Mouse (Mus musculus) fat pad, adult 2 months (tissue): ENCODE results near the gene Aff3.

ENCODE experiments used
- DNase-seq: peaks from one replicate; pipeline ENCODE4 v3.0.0-alpha.2; 2011; ENCODE audit warnings: low read depth, low spot score; ENCODE audit errors: extremely low read depth

Gene Aff3

GRCm38 (mm10) chr1:38291915-38292314, 372.8 kb downstream of the Aff3 start:
- peak; percentile 50 for DNase-seq

GRCm38 (mm10) chr1:38291497-38291896, 373.3 kb downstream of the Aff3 start:
- no peak for DNase-seq

DNA sequence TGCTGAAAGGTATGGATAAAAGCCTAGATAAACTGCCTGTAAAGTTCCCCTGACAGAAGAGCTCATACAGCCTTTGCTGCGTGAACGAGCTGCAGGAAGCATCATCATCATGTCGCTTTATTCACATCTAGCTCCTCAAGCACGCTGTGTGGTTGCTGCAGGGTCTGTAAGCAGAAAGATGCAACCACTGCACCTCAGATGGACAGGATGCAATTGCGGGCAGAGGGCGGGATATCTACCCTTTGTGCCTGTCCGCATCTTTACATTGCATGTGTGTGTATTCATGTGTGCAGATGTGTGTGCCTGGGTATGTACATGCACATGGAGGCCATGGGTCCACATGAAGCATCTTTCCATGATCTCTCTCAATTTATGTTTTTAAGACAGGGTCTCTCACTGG, 373.9 kb downstream of the Aff3 start:
- DNase-seq: no peak

DNA sequence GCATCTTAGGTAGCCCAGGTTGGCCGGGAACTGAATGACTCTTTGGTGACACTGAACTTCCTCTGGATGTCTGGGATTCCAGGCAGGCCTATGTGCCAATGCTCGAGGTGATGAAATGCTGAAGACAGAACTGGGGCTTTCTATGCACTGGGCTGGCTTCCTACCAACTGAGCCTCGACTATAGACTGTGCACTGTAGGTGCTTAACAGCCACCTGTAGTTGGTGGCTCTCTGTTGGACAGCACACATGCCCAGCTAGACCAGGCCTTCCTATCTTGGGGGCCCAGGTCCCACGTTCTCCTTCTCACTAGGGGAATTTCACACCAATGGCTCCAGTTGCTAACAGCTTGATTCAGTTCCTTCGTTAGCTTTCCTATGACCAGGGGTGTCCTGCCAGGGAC, 374.9 kb downstream of the Aff3 start:
- DNase-seq: no peak

GRCm38 (mm10) chr1:38288716-38289115, 376.0 kb downstream of the Aff3 start:
- no peak for DNase-seq

GRCm38 (mm10) chr1:38286551-38286950, 378.2 kb downstream of the Aff3 start:
- DNase-seq: no peak

- no peak for DNase-seq
Observed at GRCm38 (mm10) chr1:38280549-38280948, 384.2 kb downstream of the Aff3 start.

DNA sequence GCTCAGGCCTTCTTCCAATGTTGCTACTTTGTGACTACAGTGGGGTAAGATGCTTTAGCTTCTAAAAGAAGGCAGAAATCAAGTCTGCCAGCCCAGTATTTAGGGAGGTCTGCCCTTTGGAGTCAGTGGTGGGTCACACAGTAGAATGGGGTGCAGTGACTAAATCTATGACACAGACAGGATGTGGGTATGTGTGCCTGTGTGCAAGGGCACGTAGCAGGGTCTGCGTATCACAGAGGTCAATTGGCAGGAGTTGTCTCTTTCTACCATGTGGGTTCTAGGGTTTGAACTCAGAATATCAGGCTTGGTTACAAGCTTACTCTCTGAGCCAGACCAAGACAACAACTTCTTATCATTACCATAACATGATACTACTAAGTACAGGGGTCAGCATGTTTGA, 393.4 kb downstream of the Aff3 start:
- DNase-seq: no peak

GRCm38 (mm10) chr1:38268246-38269042, 396.3 kb downstream of the Aff3 start:
- DNase-seq: no peak

- no peak for DNase-seq
Observed at GRCm38 (mm10) chr1:38263251-38263650, 401.5 kb downstream of the Aff3 start.

DNA sequence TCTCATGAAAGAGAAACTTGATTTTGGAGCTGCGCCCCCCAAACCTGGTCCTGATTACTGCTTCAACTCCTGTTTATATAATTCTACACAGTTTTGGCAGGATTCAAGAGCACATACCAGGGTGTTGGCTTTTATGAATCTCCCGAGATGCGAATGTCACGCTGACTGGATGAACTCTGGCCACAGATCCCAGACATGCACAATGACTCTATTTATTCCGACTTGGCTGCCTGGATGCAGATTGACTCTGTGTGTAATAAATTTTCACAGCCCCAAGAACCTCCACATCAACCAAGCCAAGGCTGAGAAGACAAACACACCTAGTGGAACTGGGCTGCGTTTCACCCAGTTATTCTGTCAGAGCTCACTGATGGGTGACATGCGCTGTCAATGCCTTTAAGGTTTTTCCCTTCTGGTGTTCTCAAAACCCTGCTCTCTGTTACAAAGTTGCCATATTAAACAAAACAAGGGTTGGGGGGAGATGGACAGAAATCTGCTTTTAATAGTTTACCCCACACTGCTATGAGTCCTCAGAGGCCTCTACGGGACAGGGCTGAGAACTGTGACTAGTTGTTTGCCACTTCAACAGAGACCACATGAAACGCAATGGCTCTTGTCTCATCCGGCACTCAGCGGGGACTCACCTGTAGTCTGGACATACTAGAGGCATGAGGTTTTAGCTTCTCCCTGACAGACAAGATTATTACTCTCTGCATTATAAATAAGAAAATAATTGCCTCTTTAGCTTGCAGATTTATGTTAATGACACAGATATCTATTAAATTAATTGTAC, 402.2 kb downstream of the Aff3 start:
- peak; percentile 42 for DNase-seq

DNA sequence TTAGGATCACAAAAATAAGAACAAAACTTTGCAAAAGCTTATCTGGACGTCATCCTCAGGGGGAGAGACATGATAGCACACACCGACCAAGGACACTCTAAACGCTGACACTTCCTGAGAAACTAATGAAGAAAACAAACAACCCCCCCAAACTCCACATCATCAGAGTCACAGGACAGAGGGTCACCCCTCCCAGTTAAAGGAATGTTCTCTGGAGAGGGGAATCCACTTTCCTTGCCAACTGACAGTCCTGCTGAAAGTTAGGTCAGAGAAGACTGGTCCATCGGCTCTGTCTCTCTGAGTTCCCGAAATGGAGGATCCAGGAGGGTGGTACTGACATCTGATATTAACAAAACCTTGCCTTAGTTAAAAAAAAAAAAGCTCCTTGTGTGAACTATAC, 403.7 kb downstream of the Aff3 start:
- no peak for DNase-seq

DNA sequence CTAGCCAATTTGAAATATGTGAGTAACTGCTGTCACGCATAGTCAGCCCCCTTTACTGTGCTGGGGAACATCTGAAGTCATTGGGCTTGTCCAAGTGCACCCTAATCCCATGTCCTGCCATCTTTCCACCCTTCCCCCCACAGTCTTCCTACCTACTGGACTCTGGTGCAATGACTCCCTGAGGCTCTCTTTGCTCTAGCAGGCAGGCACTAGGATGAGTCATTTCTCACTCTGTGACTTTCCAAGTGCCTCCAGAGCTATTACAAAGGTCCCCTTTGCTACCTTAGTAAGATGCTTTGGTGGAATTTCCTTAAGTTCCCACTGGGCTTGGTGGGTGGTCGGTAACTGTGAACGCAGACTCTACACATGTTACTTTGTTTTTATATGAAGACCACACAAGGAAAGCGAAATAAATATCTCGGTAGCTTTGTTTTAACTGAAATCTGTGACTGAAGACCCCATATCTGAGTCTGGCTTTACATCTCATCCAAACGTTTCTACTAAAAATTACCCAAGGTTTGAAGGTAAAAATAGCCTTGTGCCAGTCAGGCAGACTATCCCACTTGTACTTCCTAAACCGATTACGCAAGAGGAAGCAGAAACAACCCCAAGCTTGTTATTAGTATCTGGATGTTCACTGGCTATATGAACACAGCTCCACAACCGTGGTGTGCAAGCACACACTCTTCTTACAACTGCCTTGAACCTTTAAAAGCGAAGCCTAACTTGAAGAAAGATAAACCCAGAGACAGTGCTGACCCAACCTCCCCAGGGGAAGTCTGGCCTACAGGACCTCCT, 405.0 kb downstream of the Aff3 start:
- peak; percentile 61 for DNase-seq

DNA sequence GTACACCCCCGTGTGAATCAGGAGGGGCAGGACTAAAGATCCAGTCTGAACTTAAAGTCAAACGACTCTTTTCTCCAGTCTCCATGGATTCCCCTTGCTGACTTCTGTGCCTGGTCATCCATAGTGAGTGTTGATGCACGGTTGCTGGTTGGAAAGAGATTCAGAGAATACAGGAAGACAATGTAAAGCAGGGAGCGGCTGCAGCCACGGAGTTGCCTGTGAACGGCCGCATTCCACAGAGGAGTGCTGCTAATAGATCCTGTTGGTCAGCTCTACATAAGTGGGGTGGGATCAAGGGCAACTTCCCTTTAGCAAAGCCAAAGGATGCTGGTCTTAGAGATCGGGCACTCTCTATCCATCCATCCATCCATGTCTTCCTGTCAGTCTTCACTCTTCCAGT, 410.3 kb downstream of the Aff3 start:
- no peak for DNase-seq

DNA sequence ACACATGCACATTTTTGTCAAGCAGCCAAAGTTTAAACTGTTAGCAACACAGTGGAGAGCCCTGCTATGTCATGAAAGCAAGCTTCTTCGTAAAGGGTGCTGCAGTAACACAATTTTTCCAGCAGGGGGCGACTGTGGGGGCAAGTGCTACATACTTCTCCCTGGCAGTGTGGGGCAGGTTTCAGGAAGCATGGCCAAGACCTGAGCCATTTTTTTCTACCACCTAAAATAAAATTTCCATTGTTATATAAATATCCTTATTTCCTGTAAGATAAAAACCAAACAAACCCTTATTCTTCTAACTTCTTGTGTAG, 412.0 kb downstream of the Aff3 start:
- no peak for DNase-seq

GRCm38 (mm10) chr1:38252031-38252765, 412.6 kb downstream of the Aff3 start:
- DNase-seq: no peak

DNA sequence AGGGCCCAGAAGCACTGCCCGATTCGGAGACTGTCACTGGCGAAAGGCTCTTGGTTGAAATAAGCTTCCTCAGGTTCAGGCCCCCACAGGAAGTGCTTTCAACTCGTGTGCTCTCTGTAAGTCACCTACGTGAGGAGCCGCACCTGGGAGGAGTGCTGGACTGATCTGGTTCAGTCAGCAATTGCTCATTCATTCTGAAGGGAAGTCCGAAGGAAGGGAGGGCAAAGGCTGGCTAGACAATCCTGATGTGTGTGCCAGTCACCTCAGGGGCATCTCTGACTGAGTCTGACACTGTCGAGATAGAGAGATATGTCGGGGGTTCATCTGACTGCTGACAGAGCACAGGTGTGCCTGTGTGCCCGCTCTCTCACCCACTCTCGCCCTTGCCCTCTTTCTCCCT, 413.3 kb downstream of the Aff3 start:
- DNase-seq: no peak

- no peak for DNase-seq
Observed at GRCm38 (mm10) chr1:38250246-38250645, 414.5 kb downstream of the Aff3 start.

- DNase-seq: no peak
Observed at GRCm38 (mm10) chr1:38249561-38249960, 415.2 kb downstream of the Aff3 start.

GRCm38 (mm10) chr1:38248027-38248426, 416.7 kb downstream of the Aff3 start:
- DNase-seq: no peak

DNA sequence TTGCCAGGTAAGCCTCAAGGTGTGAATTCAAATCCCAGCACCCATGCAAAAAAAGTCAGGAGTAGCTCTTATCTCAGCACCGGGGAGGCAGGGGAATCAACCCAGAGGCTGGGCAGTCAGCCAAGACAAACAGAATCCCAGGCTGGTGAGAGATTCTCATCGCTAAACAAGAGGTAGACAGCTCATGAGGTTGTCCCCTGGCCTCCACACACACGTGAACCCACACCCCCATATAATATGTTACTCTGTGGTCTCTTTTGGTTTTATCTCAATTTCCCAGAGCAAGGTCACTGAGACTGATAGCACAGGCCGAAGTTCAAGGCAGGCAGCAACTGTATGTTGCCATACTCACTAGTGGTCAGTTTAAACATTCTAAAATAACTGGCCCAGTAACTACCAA, 422.2 kb downstream of the Aff3 start:
- no peak for DNase-seq
